Mouse (Mus musculus) heart, adult 2 months (tissue): ENCODE measurements around the gene Ckm.

Experiments used
- CTCF ChIP-seq: fragments of 200-600 bp; IDR thresholded peaks from 2 replicates; pipeline ENCODE4 v1.8.1; 2022; ENCODE audit warnings: antibody characterized with exemption, mild to moderate bottlenecking, moderate library complexity
- POLR2A ChIP-seq: fragments of 200-500 bp; IDR thresholded peaks from 2 replicates; pipeline ENCODE4 v1.6.1; 2011; ENCODE audit warnings: mild to moderate bottlenecking, low read depth, low read length, control low read depth; ENCODE audit not compliant: insufficient read depth

GRCm38 (mm10) chr7:19420821-19421636 lies 16.5 kb downstream of the Ckm start:
- TF ChIP-seq CTCF (no peak), POLR2A (no peak)
